ENCODE assay signal across 8 mouse cellular contexts in genomic region chr4:148166986-148167385, GRCm38 (mm10). TPM values are rescaled to one million over a fixed set of nuclear protein-coding genes. Genes with fewer than 3 reads are reported as not detected.
DNase-seq lines count a peak whose midpoint lies in the region; ATAC-seq and TF ChIP-seq lines count a peak whose summit lies in the region.

No protein-coding gene starts in this region.

- peak; percentile 73; the same call in 1 of the 2 replicates for TF ChIP-seq CTCF in thymus, adult 2 months (IDR thresholded peaks at IDR 0.05; ENCODE audit: borderline replicate concordance, control insufficient read depth, extremely low read depth, insufficient read depth, low read length, poor library complexity)

- ATAC-seq in forebrain, embryonic 16.5 days = no peak; the same call in 1 of the 2 replicates
- ATAC-seq in intestine, embryonic 15.5 days = no peak
- ATAC-seq in limb, embryonic 14.5 days (ENCODE audit: low FRiP score, low read depth) = no peak
- no peak for ATAC-seq in midbrain, embryonic 16.5 days

- 8% methylated on average over 2 of the region's 4 CpGs for WGBS in forebrain, embryonic 16.5 days
- 15% methylated on average over 4 of the region's 4 CpGs for WGBS in intestine, embryonic 15.5 days
- WGBS in limb, embryonic 14.5 days = 6% methylated on average over 4 of the region's 4 CpGs
- WGBS in midbrain, embryonic 16.5 days = 19% methylated on average over 3 of the region's 4 CpGs
- 11% methylated on average over 4 of the region's 4 CpGs for WGBS in thymus, adult 2 months

- peak overlapping the region; percentile 29 for H3K4me2 ChIP-seq in forebrain, embryonic 16.5 days (ENCODE audit: low read length)
- H3K4me2 ChIP-seq in intestine, embryonic 15.5 days (replicated peaks) = peak overlapping the region; percentile 19; the same call in 1 of the 2 replicates
- peak overlapping the region; percentile 31 for H3K4me2 ChIP-seq in limb, embryonic 14.5 days (replicated peaks; ENCODE audit: low read depth, low read length, severe bottlenecking)
- H3K4me2 ChIP-seq in midbrain, embryonic 16.5 days (ENCODE audit: low read length) = peak overlapping the region; percentile 5; the same call in 1 of the 2 replicates

- peak overlapping the region; percentile 1; the same call in 1 of the 2 replicates for H3K4me3 ChIP-seq in forebrain, embryonic 16.5 days (replicated peaks; ENCODE audit: low read length)
- H3K4me3 ChIP-seq in intestine, embryonic 15.5 days (replicated peaks) = no peak overlapping the region
- H3K4me3 ChIP-seq in limb, embryonic 14.5 days (replicated peaks; ENCODE audit: low read length) = no peak overlapping the region; the same call in 1 of the 2 replicates
- H3K4me3 ChIP-seq in midbrain, embryonic 16.5 days (ENCODE audit: low read depth, low read length) = no peak overlapping the region
- H3K4me3 ChIP-seq in thymus, adult 2 months (ENCODE audit: control insufficient read depth, insufficient read depth, low read length) = no peak overlapping the region

- no peak for TF ChIP-seq POLR2A in limb, embryonic 14.5 days (IDR thresholded peaks at IDR 0.05; ENCODE audit: borderline replicate concordance, extremely low read depth, insufficient read depth, insufficient read length)
- TF ChIP-seq POLR2A in thymus, adult 2 months (IDR thresholded peaks at IDR 0.05; ENCODE audit: control insufficient read depth, extremely low read depth, insufficient read depth, low read length, poor library complexity) = no peak

- peak; percentile 46 for DNase-seq in ovary, postnatal 14 days (ENCODE audit: low spot score)
- no peak for DNase-seq in ovary, postnatal 10 days (ENCODE audit: low spot score)
- DNase-seq in cerebellum, adult 18-20 months = peak; percentile 78 to 85
- peak; percentile 59 for DNase-seq in limb, embryonic 14.5 days (ENCODE audit: low spot score)
- DNase-seq in thymus, adult 2 months = peak; percentile 69

- no peaks in the 10 kb centered on the region for H3K9me3 ChIP-seq in forebrain, embryonic 16.5 days (ENCODE audit: control insufficient read depth, low read length)
- no peaks in the 10 kb centered on the region for H3K9me3 ChIP-seq in intestine, embryonic 15.5 days
- no peaks in the 10 kb centered on the region for H3K9me3 ChIP-seq in limb, embryonic 14.5 days (ENCODE audit: control insufficient read depth, low read length)
- no peaks in the 10 kb centered on the region for H3K9me3 ChIP-seq in midbrain, embryonic 16.5 days (replicated peaks; ENCODE audit: control insufficient read depth, low read length, poor library complexity, severe bottlenecking)

- peaks cover 26% of the 10 kb centered on the region for H3K4me1 ChIP-seq in forebrain, embryonic 16.5 days (replicated peaks; ENCODE audit: control insufficient read depth, insufficient read depth, low read length)
- H3K4me1 ChIP-seq in intestine, embryonic 15.5 days (replicated peaks) = peaks cover 15% of the 10 kb centered on the region
- 0 out of 2 replicates have a peak, but pooled peaks cover 10% of the 10 kb centered on the region for H3K4me1 ChIP-seq in limb, embryonic 14.5 days (ENCODE audit: control insufficient read depth, insufficient read depth, low read length)
- peaks cover 17% of the 10 kb centered on the region for H3K4me1 ChIP-seq in midbrain, embryonic 16.5 days (ENCODE audit: control insufficient read depth, insufficient read depth, low read length)
- H3K4me1 ChIP-seq in thymus, adult 2 months (replicated peaks; ENCODE audit: control insufficient read depth, insufficient read depth, low read length) = no peaks in the 10 kb centered on the region

- 0 out of 2 replicates have a peak overlapping the region, but pooled peaks have one; percentile 29 for H3K27ac ChIP-seq in forebrain, embryonic 16.5 days (ENCODE audit: low read length)
- no peak overlapping the region for H3K27ac ChIP-seq in intestine, embryonic 15.5 days
- no peak overlapping the region for H3K27ac ChIP-seq in limb, embryonic 14.5 days (replicated peaks; ENCODE audit: low read depth, low read length)
- peak overlapping the region; percentile 17 for H3K27ac ChIP-seq in midbrain, embryonic 16.5 days (ENCODE audit: low read length)
- H3K27ac ChIP-seq in thymus, adult 2 months (ENCODE audit: control insufficient read depth, insufficient read depth, low read length) = no peak overlapping the region

- H3K27me3 ChIP-seq in forebrain, embryonic 16.5 days (replicated peaks; ENCODE audit: control insufficient read depth, insufficient read depth, low read length) = peaks cover 45% of the 10 kb centered on the region
- peaks cover 75% of the 10 kb centered on the region for H3K27me3 ChIP-seq in intestine, embryonic 15.5 days (replicated peaks)
- peaks cover 70% of the 10 kb centered on the region for H3K27me3 ChIP-seq in limb, embryonic 14.5 days (ENCODE audit: control insufficient read depth, insufficient read depth, low read length)
- peaks cover 39% of the 10 kb centered on the region for H3K27me3 ChIP-seq in midbrain, embryonic 16.5 days (ENCODE audit: control insufficient read depth, insufficient read depth, low read depth, low read length)
- H3K27me3 ChIP-seq in thymus, adult 2 months (ENCODE audit: control insufficient read depth, insufficient read depth, low read length) = peaks cover 12% of the 10 kb centered on the region; the same call in 1 of the 2 replicates

- H3K36me3 ChIP-seq in forebrain, embryonic 16.5 days (ENCODE audit: control insufficient read depth, insufficient read depth) = no peaks in the 10 kb centered on the region
- no peaks in the 10 kb centered on the region for H3K36me3 ChIP-seq in intestine, embryonic 15.5 days
- H3K36me3 ChIP-seq in limb, embryonic 14.5 days (ENCODE audit: control insufficient read depth, insufficient read depth, low read length) = no peaks in the 10 kb centered on the region
- H3K36me3 ChIP-seq in midbrain, embryonic 16.5 days (ENCODE audit: control insufficient read depth, insufficient read depth, low read length) = no peaks in the 10 kb centered on the region
- no peaks in the 10 kb centered on the region for H3K36me3 ChIP-seq in thymus, adult 2 months (ENCODE audit: control insufficient read depth, insufficient read depth, low read length)

- H3K9ac ChIP-seq in forebrain, embryonic 16.5 days (replicated peaks; ENCODE audit: low read depth, low read length) = 0 out of 2 replicates have a peak overlapping the region, but pooled peaks have one; percentile 7
- no peak overlapping the region for H3K9ac ChIP-seq in intestine, embryonic 15.5 days
- H3K9ac ChIP-seq in limb, embryonic 14.5 days (ENCODE audit: low read depth, low read length, severe bottlenecking) = no peak overlapping the region
- no peak overlapping the region for H3K9ac ChIP-seq in midbrain, embryonic 16.5 days (ENCODE audit: low read depth, low read length)

RNA-seq across cellular contexts. Expression of gene Fbxo2, which starts 6.6 kb away (rescaled TPM):
- 4.3 and 4.7 TPM in 2 replicates for polyA plus RNA-seq in forebrain, embryonic 16.5 days (2015; fragmentation: Nextera tagmentation; extraction: Ambion mirVana)
- 0.51 and 0.58 TPM in 2 replicates for polyA plus RNA-seq in intestine, embryonic 15.5 days (2015; fragmentation: Nextera tagmentation; extraction: Ambion mirVana)
- 4.2 and 4.4 TPM in 2 replicates for polyA plus RNA-seq in limb, embryonic 14.5 days (2012; rRNA removed)
- 4.3 and 6.7 TPM in 2 replicates for polyA plus RNA-seq in limb, embryonic 14.5 days (2014; fragmentation: Nextera tagmentation; extraction: Ambion mirVana)
- 5.6 and 9.4 TPM in 2 replicates for polyA plus RNA-seq in midbrain, embryonic 16.5 days (2015; fragmentation: Nextera tagmentation; extraction: Ambion mirVana)
- 0.66 and 1.5 TPM in 2 replicates for polyA plus RNA-seq in thymus, adult 2 months (2012; rRNA removed)

RNA-seq across cellular contexts. Expression of gene Fbxo44, which starts 6.7 kb away (rescaled TPM):
- polyA plus RNA-seq in forebrain, embryonic 16.5 days (2015; fragmentation: Nextera tagmentation; extraction: Ambion mirVana) = 60.3 and 67.1 TPM in 2 replicates
- polyA plus RNA-seq in intestine, embryonic 15.5 days (2015; fragmentation: Nextera tagmentation; extraction: Ambion mirVana) = 6.8 and 7.2 TPM in 2 replicates
- 21.1 and 24.7 TPM in 2 replicates for polyA plus RNA-seq in limb, embryonic 14.5 days (2012; rRNA removed)
- 8.1 and 10.8 TPM in 2 replicates for polyA plus RNA-seq in limb, embryonic 14.5 days (2014; fragmentation: Nextera tagmentation; extraction: Ambion mirVana)
- 90.1 and 102 TPM in 2 replicates for polyA plus RNA-seq in midbrain, embryonic 16.5 days (2015; fragmentation: Nextera tagmentation; extraction: Ambion mirVana)
- 31.2 and 34.5 TPM in 2 replicates for polyA plus RNA-seq in thymus, adult 2 months (2012; rRNA removed)

RNA-seq across cellular contexts. Expression of gene Fbxo6, which starts 15.0 kb away (rescaled TPM):
- 14.4 and 17.7 TPM in 2 replicates for polyA plus RNA-seq in forebrain, embryonic 16.5 days (2015; fragmentation: Nextera tagmentation; extraction: Ambion mirVana)
- polyA plus RNA-seq in intestine, embryonic 15.5 days (2015; fragmentation: Nextera tagmentation; extraction: Ambion mirVana) = 16.0 and 17.9 TPM in 2 replicates
- polyA plus RNA-seq in limb, embryonic 14.5 days (2012; rRNA removed) = 12.4 and 13.9 TPM in 2 replicates
- 15.5 and 16.4 TPM in 2 replicates for polyA plus RNA-seq in limb, embryonic 14.5 days (2014; fragmentation: Nextera tagmentation; extraction: Ambion mirVana)
- polyA plus RNA-seq in midbrain, embryonic 16.5 days (2015; fragmentation: Nextera tagmentation; extraction: Ambion mirVana) = 18.5 and 23.8 TPM in 2 replicates
- polyA plus RNA-seq in thymus, adult 2 months (2012; rRNA removed) = 41.8 and 50.9 TPM in 2 replicates

RNA-seq across cellular contexts. Expression of gene Draxin, which starts 36.5 kb away (rescaled TPM):
- 22.7 and 23.5 TPM in 2 replicates for polyA plus RNA-seq in forebrain, embryonic 16.5 days (2015; fragmentation: Nextera tagmentation; extraction: Ambion mirVana)
- polyA plus RNA-seq in intestine, embryonic 15.5 days (2015; fragmentation: Nextera tagmentation; extraction: Ambion mirVana) = 0.15 and 0.24 TPM in 2 replicates
- 1.5 and 1.7 TPM in 2 replicates for polyA plus RNA-seq in limb, embryonic 14.5 days (2012; rRNA removed)
- 0.45 and 0.50 TPM in 2 replicates for polyA plus RNA-seq in limb, embryonic 14.5 days (2014; fragmentation: Nextera tagmentation; extraction: Ambion mirVana)
- polyA plus RNA-seq in midbrain, embryonic 16.5 days (2015; fragmentation: Nextera tagmentation; extraction: Ambion mirVana) = 11.8 and 11.9 TPM in 2 replicates
- polyA plus RNA-seq in thymus, adult 2 months (2012; rRNA removed) = 0.26 and 0.34 TPM in 2 replicates

RNA-seq across cellular contexts. Expression of gene Mad2l2, which starts 36.8 kb away (rescaled TPM):
- polyA plus RNA-seq in forebrain, embryonic 16.5 days (2015; fragmentation: Nextera tagmentation; extraction: Ambion mirVana) = 127 TPM in 2 replicates
- polyA plus RNA-seq in intestine, embryonic 15.5 days (2015; fragmentation: Nextera tagmentation; extraction: Ambion mirVana) = 32.9 and 33.9 TPM in 2 replicates
- polyA plus RNA-seq in limb, embryonic 14.5 days (2012; rRNA removed) = 55.9 and 56.9 TPM in 2 replicates
- polyA plus RNA-seq in limb, embryonic 14.5 days (2014; fragmentation: Nextera tagmentation; extraction: Ambion mirVana) = 66.0 and 77.8 TPM in 2 replicates
- polyA plus RNA-seq in midbrain, embryonic 16.5 days (2015; fragmentation: Nextera tagmentation; extraction: Ambion mirVana) = 98.2 and 100 TPM in 2 replicates
- 32.9 and 37.7 TPM in 2 replicates for polyA plus RNA-seq in thymus, adult 2 months (2012; rRNA removed)

Comparison
In these comparisons a context has a peak if more than half of its experiments do, and no peak if none do; other contexts are left out.
1. H3K27ac ChIP-seq: peak in forebrain, embryonic 16.5 days (single experiment) and midbrain, embryonic 16.5 days (single experiment); none in intestine, embryonic 15.5 days (single experiment), limb, embryonic 14.5 days (single experiment) and thymus, adult 2 months (single experiment).
2. Peak in every context shown above with its lines, with median percentiles within 50 percentile points of each other: H3K4me2 ChIP-seq.